Mouse (Mus musculus): Measurements from ENCODE around the gene Gm42372.

The Gm42372 gene

DNA sequence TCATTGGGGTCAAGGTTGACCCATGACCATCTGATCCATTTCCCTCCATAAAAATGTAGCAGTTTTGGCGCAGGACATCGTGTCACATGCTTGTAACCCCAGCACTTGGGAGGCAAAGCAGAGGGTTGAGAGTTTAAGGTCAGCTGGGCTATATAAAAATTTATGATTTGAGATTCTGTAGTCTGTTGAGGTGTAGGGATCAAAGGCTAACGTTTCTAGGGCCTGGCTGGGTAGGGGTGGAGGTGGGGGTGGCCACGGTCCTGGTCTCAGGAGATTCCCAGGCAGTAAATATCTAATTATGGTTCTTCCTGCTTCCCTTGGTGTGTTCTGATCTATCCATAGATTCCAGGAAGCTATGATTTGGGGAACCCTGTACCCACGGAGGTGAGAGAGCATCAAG, 21.2 kb upstream of the Gm42372 start:
- DNase-seq = no peak

DNA sequence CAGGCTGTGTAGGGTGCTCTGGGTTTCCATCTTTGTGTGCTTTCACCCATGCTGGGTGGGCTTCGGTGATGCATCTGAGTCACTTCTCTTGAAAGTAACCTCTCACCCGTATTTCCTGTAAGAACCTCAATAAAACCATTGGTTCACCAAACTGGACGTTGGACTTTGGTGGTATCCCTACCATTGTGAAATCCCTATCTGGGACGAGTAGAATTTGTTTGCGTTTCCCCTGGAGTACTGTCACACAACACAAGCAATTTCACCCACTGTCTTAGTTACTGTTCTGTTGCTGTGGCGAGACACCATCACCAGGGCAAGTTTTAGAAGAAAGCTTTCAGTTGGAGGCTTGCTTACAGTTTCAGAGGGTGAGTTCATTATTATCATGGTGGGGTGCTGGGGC, 14.5 kb upstream of the Gm42372 start:
- no peak for DNase-seq

- DNase-seq = no peak
Measured at GRCm38 (mm10) chr7:16971160-16971559, 11.7 kb upstream of the Gm42372 start.

GRCm38 (mm10) chr7:16974018-16974417, 8.9 kb upstream of the Gm42372 start:
- DNase-seq = no peak

DNA sequence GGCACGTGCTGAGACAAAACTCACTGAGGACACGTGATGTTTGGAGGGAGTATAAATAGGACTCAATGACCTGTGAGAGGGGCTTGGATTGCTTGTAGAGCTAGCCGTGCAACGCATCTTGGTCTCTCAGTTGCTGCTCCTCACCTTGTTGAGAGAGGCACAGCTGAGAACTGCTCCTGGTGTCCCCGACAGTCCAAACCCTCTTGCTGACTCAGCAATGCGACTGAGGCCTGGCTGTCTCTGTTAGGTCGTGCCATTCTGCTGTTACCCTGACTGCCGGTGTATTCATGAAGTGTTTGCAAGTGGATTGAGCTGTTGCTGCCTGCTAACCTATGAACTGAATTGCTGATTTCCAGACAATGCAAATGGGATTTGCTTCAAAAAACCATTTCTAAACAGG, 6.6 kb upstream of the Gm42372 start:
- DNase-seq = no peak

- DNase-seq = no peak
Measured at GRCm38 (mm10) chr7:16978173-16978572, 4.7 kb upstream of the Gm42372 start.

GRCm38 (mm10) chr7:16978593-16978992, 4.3 kb upstream of the Gm42372 start:
- no peak for DNase-seq

DNA sequence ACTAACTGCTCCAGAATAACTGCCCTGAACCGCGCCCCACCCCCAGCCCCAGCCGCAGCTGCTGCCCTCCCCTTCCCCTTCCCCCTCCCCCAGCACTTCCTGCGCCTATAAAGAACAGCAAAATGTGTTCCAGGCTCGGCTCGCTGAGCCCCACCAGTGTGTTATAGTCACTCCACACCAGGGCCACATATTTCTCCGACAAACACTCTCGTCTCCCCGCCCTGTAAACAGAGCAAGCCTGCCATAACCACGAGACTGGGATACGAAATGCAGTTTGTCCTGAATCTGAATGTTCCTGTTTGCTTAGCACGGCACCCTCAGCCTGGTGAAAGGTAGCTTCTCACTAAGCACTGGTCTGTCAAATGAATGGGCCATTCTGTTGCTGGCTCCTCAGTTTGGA, 2.5 kb upstream of the Gm42372 start:
- DNase-seq = peak; percentile 30 to 32

DNA sequence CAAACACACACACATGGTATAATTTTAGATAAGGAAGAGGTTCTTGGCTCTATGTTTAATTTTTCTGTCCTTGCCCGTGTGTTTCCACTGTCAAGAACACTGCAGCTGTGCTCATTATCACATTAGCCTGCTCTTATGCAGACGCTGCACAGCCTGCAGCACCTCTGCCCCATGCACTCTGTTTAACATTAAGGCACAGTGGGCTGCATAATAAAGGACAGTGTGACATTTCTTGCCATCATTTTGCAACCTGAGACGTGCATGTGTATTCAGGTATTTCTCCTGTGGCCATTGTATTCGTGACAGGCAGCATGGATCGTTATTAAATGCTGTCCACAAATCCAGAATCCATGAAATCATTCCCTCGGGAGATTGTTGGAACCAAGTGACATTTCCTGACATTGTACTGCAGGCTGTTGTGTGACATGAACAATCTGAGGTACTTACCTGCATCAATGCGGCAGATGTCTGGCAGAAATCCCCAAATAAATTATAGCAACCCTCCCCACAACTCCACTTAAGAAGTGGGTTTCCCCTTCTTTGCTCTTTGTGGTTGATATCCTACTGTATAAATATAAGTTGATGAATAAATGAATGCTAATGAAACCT, 4.8 kb downstream of the Gm42372 start:
- no peak for DNase-seq

DNA sequence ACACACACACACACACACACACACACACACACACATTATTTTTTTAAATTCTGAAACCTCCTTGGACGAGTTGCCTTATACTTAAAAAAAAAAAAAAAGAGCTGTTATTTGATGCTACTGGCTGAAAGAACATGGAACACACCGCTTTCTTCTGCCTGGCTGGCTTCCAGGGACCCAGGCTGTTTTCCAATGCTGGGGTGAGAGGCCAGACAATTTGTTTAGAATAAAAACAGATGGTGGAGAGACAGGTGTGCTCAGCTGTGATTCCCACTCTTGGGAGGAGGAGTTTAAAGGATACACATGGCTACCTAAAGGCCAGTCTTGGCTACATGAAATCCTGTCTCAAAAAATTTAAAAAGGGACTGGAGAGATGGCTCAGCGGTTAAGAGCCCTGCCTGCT, 5.5 kb downstream of the Gm42372 start:
- DNase-seq = no peak

DNA sequence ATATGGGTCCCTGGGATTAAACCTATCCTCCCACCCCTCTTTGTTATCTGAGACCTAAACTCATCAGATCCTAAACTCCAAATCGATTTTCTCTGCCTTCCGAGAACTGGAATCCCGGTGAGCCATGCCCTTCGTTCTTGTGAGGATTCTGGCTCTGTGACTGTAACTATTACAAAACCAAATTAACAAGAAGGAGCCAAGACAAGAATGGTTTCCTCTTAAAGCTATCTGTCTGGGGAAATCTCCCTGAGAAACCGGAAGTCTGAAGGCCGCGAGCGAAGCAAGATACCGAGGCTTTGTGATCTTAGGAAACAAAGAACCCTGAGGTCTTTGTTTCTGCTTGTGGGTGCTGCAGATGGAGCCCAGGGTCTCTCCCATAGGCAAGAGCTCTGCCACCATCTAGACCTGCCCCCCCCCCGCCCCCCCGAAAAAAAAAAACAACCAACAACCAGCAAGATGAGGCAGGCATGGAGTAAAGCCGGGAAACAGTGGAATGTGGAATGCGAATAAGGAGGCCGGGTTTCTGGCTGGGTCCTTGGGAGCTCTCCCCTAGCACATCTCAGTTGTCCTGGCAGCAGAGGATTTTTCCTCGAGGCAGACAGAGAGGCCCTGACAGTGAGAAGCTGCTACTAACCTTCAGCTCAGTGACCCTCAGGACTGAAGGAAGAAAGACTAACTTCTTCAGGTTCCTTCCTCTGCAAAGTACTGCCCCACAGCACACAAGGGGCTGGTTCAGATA, 7.3 kb downstream of the Gm42372 start:
- DNase-seq = no peak

GRCm38 (mm10) chr7:16991681-16992450, 9.0 kb downstream of the Gm42372 start:
- no peak for DNase-seq

DNA sequence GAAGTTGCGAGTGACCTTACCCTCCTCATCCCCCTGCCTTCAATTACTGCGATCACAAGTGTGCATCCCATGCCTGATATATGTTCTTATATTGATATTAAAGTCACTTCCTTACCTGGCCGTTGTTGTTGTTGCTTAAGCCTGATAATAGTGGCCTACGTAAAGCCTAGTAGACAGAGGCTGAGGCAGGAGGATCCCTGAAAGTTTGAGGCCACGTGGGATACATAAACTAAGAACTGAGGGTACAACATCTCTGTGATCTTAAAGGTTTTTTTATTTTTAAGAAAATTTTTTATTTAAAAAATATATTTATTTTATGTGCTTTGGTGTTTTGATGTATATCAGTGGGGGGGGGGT, 9.5 kb downstream of the Gm42372 start, which contains the start of gene Ccdc8:
Gene Ccdc8, plus strand, starts transcription at position 258 of the 357 bp plus-strand sequence.
- DNase-seq = no peak

GRCm38 (mm10) chr7:16993651-16994399, 10.9 kb downstream of the Gm42372 start:
- DNase-seq = no peak

DNA sequence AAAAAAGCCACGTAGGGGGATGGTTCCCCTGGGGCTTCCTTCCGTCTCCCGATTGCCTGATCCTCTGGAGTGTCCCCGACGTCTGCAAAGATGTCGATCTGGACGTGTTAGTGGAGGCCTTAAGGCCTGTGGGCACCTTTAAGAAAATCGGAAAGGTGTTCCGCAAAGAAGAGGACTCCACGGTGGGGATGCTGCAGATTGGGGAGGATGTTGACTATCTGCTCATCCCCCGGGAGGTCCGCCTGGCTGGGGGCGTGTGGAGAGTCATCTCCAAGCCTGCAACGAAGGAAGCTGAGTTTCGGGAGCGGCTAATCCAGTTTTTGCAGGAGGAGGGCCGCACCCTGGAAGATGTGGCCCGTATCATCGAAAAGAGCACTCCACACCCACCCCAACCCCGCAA, 11.5 kb downstream of the Gm42372 start:
- DNase-seq = no peak

- no peak for DNase-seq
Measured at GRCm38 (mm10) chr7:16995345-16995744, 12.5 kb downstream of the Gm42372 start.

DNA sequence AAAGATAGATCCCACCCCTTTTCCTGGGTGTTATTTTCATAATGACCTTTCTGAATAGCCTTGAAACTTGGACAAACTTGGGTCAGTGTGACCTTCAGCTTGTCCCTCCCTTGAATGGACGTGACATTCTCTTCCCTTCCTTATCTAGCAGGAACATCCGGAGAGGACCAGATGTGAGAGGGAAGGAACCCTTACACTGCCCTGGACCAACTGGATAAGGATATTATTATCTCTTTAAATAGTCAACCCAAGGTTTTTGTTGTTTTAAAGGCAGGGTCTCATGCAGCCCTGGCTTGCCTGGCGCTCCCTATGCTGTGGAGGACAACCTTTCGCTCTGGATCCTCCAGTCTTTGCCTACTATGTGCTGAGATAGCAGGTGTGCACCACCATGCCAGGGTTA, 16.3 kb downstream of the Gm42372 start:
- no peak for DNase-seq

DNA sequence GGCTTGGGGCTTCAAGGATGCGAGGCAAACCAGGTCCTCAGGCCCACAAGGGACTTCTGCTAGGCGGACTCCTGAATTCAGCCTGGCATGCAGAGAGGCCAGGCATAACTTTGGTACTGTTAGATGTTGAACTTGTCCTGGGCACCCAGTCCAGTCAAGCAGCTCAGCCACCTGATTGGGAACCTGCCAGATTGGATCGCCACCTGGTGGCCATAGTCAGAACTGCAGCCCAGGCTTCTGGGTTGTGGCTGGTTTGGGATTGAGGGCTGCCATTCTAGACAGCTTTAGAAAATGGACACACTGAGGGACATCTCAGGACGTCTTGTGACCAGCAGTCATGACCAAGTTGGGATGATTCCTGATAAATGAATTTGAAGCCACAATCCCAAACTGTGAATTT, 16.8 kb downstream of the Gm42372 start:
- DNase-seq = peak; percentile 92 to 93

- peak; percentile 87 to 88 for DNase-seq
Measured at GRCm38 (mm10) chr7:17002375-17003195, 19.7 kb downstream of the Gm42372 start.

DNA sequence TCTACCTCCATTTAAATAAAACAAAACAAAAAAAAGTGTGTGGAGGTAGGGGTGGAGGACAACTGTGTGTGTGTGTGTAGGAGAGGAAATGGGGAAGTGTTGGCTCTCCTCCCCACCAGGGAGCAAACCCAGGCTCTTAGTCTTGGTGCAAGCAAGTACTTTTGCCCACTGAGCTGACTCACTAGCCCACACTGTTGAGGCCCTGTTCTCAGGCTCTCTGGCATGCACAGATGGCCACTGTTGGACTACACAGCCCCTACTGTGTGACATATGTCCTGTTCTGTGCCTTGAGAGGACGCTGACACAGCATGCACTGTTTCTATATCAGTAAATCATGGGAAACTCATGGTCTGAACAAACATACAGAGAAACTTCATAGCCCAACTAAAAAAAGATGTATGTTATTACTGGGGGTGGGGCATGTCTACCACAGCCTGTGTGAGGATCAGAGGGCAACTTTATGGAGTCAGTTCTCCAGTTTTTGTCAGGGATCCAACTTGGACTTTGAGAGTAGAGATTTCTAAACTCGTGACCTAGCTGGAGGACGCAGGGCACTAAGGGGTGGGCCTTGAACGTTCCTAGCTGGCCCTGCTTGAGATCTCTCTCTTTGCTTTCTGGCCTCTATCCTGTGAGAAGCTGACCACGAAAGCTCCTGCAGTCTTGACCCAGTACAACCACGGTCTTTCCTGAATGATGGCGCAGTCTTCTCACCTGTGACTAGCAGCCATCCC, 20.5 kb downstream of the Gm42372 start:
- DNase-seq = no peak

GRCm38 (mm10) chr7:17004716-17005115, 21.8 kb downstream of the Gm42372 start:
- DNase-seq = no peak

GRCm38 (mm10) chr7:17007300-17007699, 24.4 kb downstream of the Gm42372 start:
- DNase-seq = peak; percentile 38 to 43
